In genomic region chr11:49926183-49926582, GRCm38 (mm10) we compare ENCODE assay signal across 23 mouse cellular contexts. TPM values are rescaled to one million over a fixed set of nuclear protein-coding genes. Genes with fewer than 3 reads are reported as not detected.
DNase-seq lines count a peak whose midpoint lies in the region; ATAC-seq and TF ChIP-seq lines count a peak whose summit lies in the region.
"Had no signal": no experiment of that assay in that cellular context is flagged by ENCODE, and none has a peak within 500 bp of the region (broad histone marks: within the 10 kb centered on the region; RNA-seq: fewer than 3 reads in every experiment).

No protein-coding gene starts in this region.

- peak overlapping the region; percentile 76 for H3K27ac ChIP-seq in forebrain, embryonic 13.5 days
- no peak overlapping the region for H3K27ac ChIP-seq in forebrain, embryonic 14.5 days (ENCODE audit: low read depth, low read length)
- H3K27ac ChIP-seq in midbrain, embryonic 16.5 days (ENCODE audit: low read length) = 0 out of 2 replicates have a peak overlapping the region, but pooled peaks have one; percentile 66
- no peak overlapping the region for H3K27ac ChIP-seq in midbrain, embryonic 13.5 days
- 0 out of 2 replicates have a peak overlapping the region, but pooled peaks have one; percentile 17 for H3K27ac ChIP-seq in cortical plate, adult 2 months (ENCODE audit: insufficient read depth, low read length)
- no peak overlapping the region for H3K27ac ChIP-seq in kidney, embryonic 15.5 days
- H3K27ac ChIP-seq: neural tube, embryonic 12.5 days; stomach, embryonic 15.5 days had no signal

- H3K9me3 ChIP-seq in forebrain, embryonic 13.5 days (replicated peaks) = no peaks in the 10 kb centered on the region
- no peaks in the 10 kb centered on the region for H3K9me3 ChIP-seq in forebrain, embryonic 14.5 days (replicated peaks; ENCODE audit: control insufficient read depth, low read length)
- H3K9me3 ChIP-seq in midbrain, embryonic 16.5 days (replicated peaks; ENCODE audit: control insufficient read depth, low read length, poor library complexity, severe bottlenecking) = no peaks in the 10 kb centered on the region
- no peaks in the 10 kb centered on the region for H3K9me3 ChIP-seq in midbrain, embryonic 13.5 days
- H3K9me3 ChIP-seq in kidney, embryonic 15.5 days (replicated peaks) = no peaks in the 10 kb centered on the region
- H3K9me3 ChIP-seq: G1E; neural tube, embryonic 12.5 days; stomach, embryonic 15.5 days had no signal

- no peak overlapping the region for H3K4me2 ChIP-seq in forebrain, embryonic 13.5 days
- H3K4me2 ChIP-seq in forebrain, embryonic 14.5 days (ENCODE audit: low read length) = no peak overlapping the region
- 0 out of 2 replicates have a peak overlapping the region, but pooled peaks have one; percentile 14 for H3K4me2 ChIP-seq in midbrain, embryonic 16.5 days (ENCODE audit: low read length)
- H3K4me2 ChIP-seq in midbrain, embryonic 13.5 days (replicated peaks) = no peak overlapping the region
- H3K4me2 ChIP-seq in kidney, embryonic 15.5 days = no peak overlapping the region
- H3K4me2 ChIP-seq: stomach, embryonic 15.5 days had no signal

- no peaks in the 10 kb centered on the region for H3K36me3 ChIP-seq in forebrain, embryonic 13.5 days (ENCODE audit: poor library complexity, severe bottlenecking)
- no peaks in the 10 kb centered on the region for H3K36me3 ChIP-seq in forebrain, embryonic 14.5 days (ENCODE audit: control insufficient read depth, insufficient read depth, low read length)
- H3K36me3 ChIP-seq in midbrain, embryonic 16.5 days (ENCODE audit: control insufficient read depth, insufficient read depth, low read length) = no peaks in the 10 kb centered on the region
- no peaks in the 10 kb centered on the region for H3K36me3 ChIP-seq in midbrain, embryonic 13.5 days
- no peaks in the 10 kb centered on the region for H3K36me3 ChIP-seq in kidney, embryonic 15.5 days
- H3K36me3 ChIP-seq: G1E; neural tube, embryonic 12.5 days; stomach, embryonic 15.5 days had no signal

- TF ChIP-seq POLR2A in cortical plate, adult 2 months (IDR thresholded peaks at IDR 0.05; ENCODE audit: extremely low read depth, insufficient read depth, low read length) = no peak

- no peak for TF ChIP-seq CTCF in cortical plate, adult 2 months (IDR thresholded peaks at IDR 0.05; ENCODE audit: extremely low read depth, insufficient read depth, low read length)

- H3K4me1 ChIP-seq in forebrain, embryonic 13.5 days = peaks cover 23% of the 10 kb centered on the region
- H3K4me1 ChIP-seq in forebrain, embryonic 14.5 days (ENCODE audit: control insufficient read depth, insufficient read depth, low read length) = peaks cover 10% of the 10 kb centered on the region
- peaks cover 11% of the 10 kb centered on the region for H3K4me1 ChIP-seq in midbrain, embryonic 16.5 days (ENCODE audit: control insufficient read depth, insufficient read depth, low read length)
- peaks cover 16% of the 10 kb centered on the region for H3K4me1 ChIP-seq in midbrain, embryonic 13.5 days (replicated peaks)
- H3K4me1 ChIP-seq in cortical plate, adult 2 months (ENCODE audit: control insufficient read depth, insufficient read depth, low read length) = peaks cover 11% of the 10 kb centered on the region
- peaks cover 17% of the 10 kb centered on the region for H3K4me1 ChIP-seq in kidney, embryonic 15.5 days

- H3K27me3 ChIP-seq in forebrain, embryonic 13.5 days = no peaks in the 10 kb centered on the region
- H3K27me3 ChIP-seq in forebrain, embryonic 14.5 days (replicated peaks; ENCODE audit: control insufficient read depth, insufficient read depth, low read length) = no peaks in the 10 kb centered on the region
- H3K27me3 ChIP-seq in midbrain, embryonic 16.5 days (ENCODE audit: control insufficient read depth, insufficient read depth, low read depth, low read length) = no peaks in the 10 kb centered on the region
- H3K27me3 ChIP-seq in midbrain, embryonic 13.5 days = no peaks in the 10 kb centered on the region
- H3K27me3 ChIP-seq in kidney, embryonic 15.5 days = peaks cover 23% of the 10 kb centered on the region
- H3K27me3 ChIP-seq: stomach, embryonic 15.5 days had no signal

- H3K9ac ChIP-seq in forebrain, embryonic 13.5 days = no peak overlapping the region
- H3K9ac ChIP-seq in forebrain, embryonic 14.5 days (ENCODE audit: low read length) = no peak overlapping the region
- no peak overlapping the region for H3K9ac ChIP-seq in midbrain, embryonic 16.5 days (ENCODE audit: low read depth, low read length)
- H3K9ac ChIP-seq in midbrain, embryonic 13.5 days (replicated peaks) = no peak overlapping the region
- H3K9ac ChIP-seq in kidney, embryonic 15.5 days = no peak overlapping the region
- H3K9ac ChIP-seq: neural tube, embryonic 12.5 days; stomach, embryonic 15.5 days had no signal

- no peak overlapping the region for H3K4me3 ChIP-seq in forebrain, embryonic 13.5 days
- H3K4me3 ChIP-seq in forebrain, embryonic 14.5 days (ENCODE audit: low read depth, low read length) = no peak overlapping the region
- no peak overlapping the region for H3K4me3 ChIP-seq in midbrain, embryonic 16.5 days (ENCODE audit: low read depth, low read length)
- H3K4me3 ChIP-seq in midbrain, embryonic 13.5 days (replicated peaks) = no peak overlapping the region
- H3K4me3 ChIP-seq in cortical plate, adult 2 months (ENCODE audit: insufficient read depth, low read length) = no peak overlapping the region
- no peak overlapping the region for H3K4me3 ChIP-seq in kidney, embryonic 15.5 days (replicated peaks)
- H3K4me3 ChIP-seq: erythroblast, embryonic 14.5 days; neural tube, embryonic 12.5 days; stomach, embryonic 15.5 days had no signal

- no peak for ATAC-seq in forebrain, embryonic 13.5 days
- no peak for ATAC-seq in forebrain, embryonic 14.5 days
- no peak for ATAC-seq in midbrain, embryonic 16.5 days
- no peak for ATAC-seq in midbrain, embryonic 13.5 days
- ATAC-seq in monocyte, adult 5-6 weeks (replicated peaks; ENCODE audit: insufficient number of reproducible peaks, low FRiP score, low TSS enrichment, poor library complexity, severe bottlenecking) = no peak
- ATAC-seq in kidney, embryonic 15.5 days (replicated peaks; ENCODE audit: low FRiP score) = no peak
- ATAC-seq: activated CD4-positive, CD25-positive, alpha-beta regulatory T cell, adult 4 months had no signal

- 82% methylated on average over 7 of the region's 7 CpGs for WGBS in forebrain, embryonic 13.5 days
- 82% methylated on average over 7 of the region's 7 CpGs for WGBS in forebrain, embryonic 14.5 days
- 83% methylated on average over 7 of the region's 7 CpGs for WGBS in midbrain, embryonic 16.5 days
- WGBS in midbrain, embryonic 13.5 days = 83% methylated on average over 7 of the region's 7 CpGs
- 70% methylated on average over 7 of the region's 7 CpGs for WGBS in kidney, embryonic 15.5 days

- no peak for DNase-seq in forebrain, embryonic 14.5 days (ENCODE audit: low spot score)
- no peak for DNase-seq in left cerebral cortex, adult 9 months (ENCODE audit: low spot score in 2 of 2)
- DNase-seq: adrenal gland, postnatal 36 days; B cell, adult 2 months; cerebellum, postnatal 10 days; heart, adult 18-20 months; kidney, adult 2 months; lung, postnatal 4 days; midbrain, embryonic 14.5 days; retina, postnatal 1 day; spleen, adult 18-20 months had no signal

RNA-seq across cellular contexts. Expression of gene Rasgef1c, which starts 24.5 kb away (rescaled TPM):
- polyA plus RNA-seq in forebrain, embryonic 13.5 days (2015; fragmentation: Nextera tagmentation; extraction: Ambion mirVana) = 5.7 and 6.3 TPM in 2 replicates
- 10.9 and 15.6 TPM in 2 replicates for polyA plus RNA-seq in forebrain, embryonic 14.5 days (2014; fragmentation: Nextera tagmentation; extraction: Ambion mirVana)
- polyA plus RNA-seq in midbrain, embryonic 16.5 days (2015; fragmentation: Nextera tagmentation; extraction: Ambion mirVana) = 33.8 and 34.2 TPM in 2 replicates
- polyA plus RNA-seq in midbrain, embryonic 13.5 days (2015; fragmentation: Nextera tagmentation; extraction: Ambion mirVana) = 8.2 and 9.5 TPM in 2 replicates
- 38.6 and 38.8 TPM in 2 replicates for polyA plus RNA-seq in cortical plate, adult 2 months (2012; rRNA removed)
- total RNA-seq in monocyte, adult 5-6 weeks (2017) = 0.29 to 0.96 TPM in 2 of 3 replicates, not detected in the other
- 0.18 TPM in 1 of 2 replicates, not detected in the other for polyA plus RNA-seq in kidney, embryonic 15.5 days (2015; fragmentation: Nextera tagmentation; extraction: Ambion mirVana)
- polyA plus RNA-seq: erythroblast, embryonic 14.5 days; G1E; liver, embryonic 16.5 days had no signal

Comparison
In these comparisons a context has a peak if more than half of its experiments do, and no peak if none do; other contexts are left out.
1. H3K27ac ChIP-seq: peak in forebrain, embryonic 13.5 days (single experiment), midbrain, embryonic 16.5 days (single experiment) and cortical plate, adult 2 months (single experiment); none in forebrain, embryonic 14.5 days (single experiment), midbrain, embryonic 13.5 days (single experiment) and kidney, embryonic 15.5 days (single experiment).